Mouse (Mus musculus) liver, embryonic 18 days (tissue): ENCODE results near the gene Gm10638. TPM values are rescaled to one million over a fixed set of nuclear protein-coding genes. Genes with fewer than 3 reads are reported as not detected.

Experiments
- polyA plus RNA-seq: library from polyadenylated mRNA; depleted of rRNA; stranded (reverse); fragments of >200 nt; gene quantifications from 2 replicates; pipeline ENCODE4 v1.2.3, GENCODE M21; 2012; rRNA removed

The Gm10638 gene
- polyA plus RNA-seq: 0.30 and 0.32 TPM in 2 replicates

DNA sequence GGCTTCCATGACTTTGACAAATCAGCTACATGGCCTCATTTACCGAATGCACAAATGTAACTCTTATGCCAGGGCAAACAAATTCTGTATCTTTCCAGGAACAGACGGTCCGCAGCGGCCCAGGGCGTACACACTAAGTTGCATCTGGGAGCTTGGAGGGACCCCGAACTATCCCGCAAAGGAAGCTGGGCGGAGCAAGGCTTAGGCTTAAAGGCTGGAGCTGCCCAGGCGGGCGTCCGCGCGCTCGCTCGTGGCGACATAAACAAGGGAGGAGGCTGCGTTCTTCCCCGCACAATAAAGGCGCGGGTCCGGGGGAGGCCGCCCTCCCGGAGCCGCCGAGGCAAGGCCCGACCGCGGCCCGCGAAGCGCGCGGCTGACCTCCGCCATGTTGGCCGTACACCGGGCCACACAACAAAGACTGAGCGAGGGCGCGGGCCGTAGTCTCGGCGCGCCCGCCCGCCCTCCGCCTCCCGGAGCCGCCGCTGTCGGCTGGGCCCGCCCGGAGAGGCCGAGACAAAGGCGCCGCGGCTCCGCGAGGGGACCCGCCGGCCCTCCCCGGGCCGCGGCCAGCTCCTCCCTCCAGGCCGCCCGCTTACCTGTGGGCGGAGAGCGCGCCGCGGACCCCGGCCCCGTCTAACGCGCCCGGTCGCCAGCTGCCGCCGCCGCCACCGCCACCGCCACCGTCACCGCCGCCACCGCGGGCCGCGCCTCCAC is at the start of gene Gm10638, which contains the start of gene Siah1a:
Gene Gm10638, plus strand, starts transcription at position 479 of the 714 bp plus-strand sequence.
Gene Siah1a, minus strand, starts transcription at position 714 of the 714 bp plus-strand sequence.

Other genes with a start within 250 kb of the Gm10638 start
- gene Abcc12, start 165.0 kb upstream of the Gm10638 start, polyA plus RNA-seq: 0.01 TPM in 2 replicates
- gene Lonp2, start 121.7 kb upstream of the Gm10638 start, polyA plus RNA-seq: 40.6 and 44.6 TPM in 2 replicates
- 9.0 and 9.1 TPM in 2 replicates for gene Siah1a, start 235 bp downstream of the Gm10638 start, polyA plus RNA-seq
- 2.9 and 3.6 TPM in 2 replicates for gene N4bp1, start 139.6 kb downstream of the Gm10638 start, polyA plus RNA-seq